Mouse (Mus musculus) embryonic facial prominence, embryonic 10.5 days (tissue): ENCODE data around the gene Jarid2. TPM values are rescaled to one million over a fixed set of nuclear protein-coding genes. Genes with fewer than 3 reads are reported as not detected.
A peak's percentile ranks its signal among the peaks of the same experiment; 100 is the strongest.

ENCODE experiments used
- DNase-seq: peaks from one replicate; pipeline ENCODE4 v3.0.0-alpha.2; 2017; ENCODE audit warnings: low spot score
- H3K27ac ChIP-seq: fragments of 300-500 bp; sonication (generic); replicated peaks from 2 replicates; pipeline ENCODE4 v1.5.1; 2016; ENCODE audit warnings: mild to moderate bottlenecking
- H3K27me3 ChIP-seq: fragments of 300-500 bp; sonication (generic); replicated peaks from 2 replicates; pipeline ENCODE4 v1.6.1; 2016; ENCODE audit warnings: low read depth, mild to moderate bottlenecking; ENCODE audit not compliant: poor library complexity, severe bottlenecking
- H3K36me3 ChIP-seq: fragments of 300-500 bp; sonication (generic); replicated peaks from 2 replicates; pipeline ENCODE4 v1.6.1; 2016; ENCODE audit warnings: mild to moderate bottlenecking, moderate library complexity
- H3K4me1 ChIP-seq: fragments of 300-500 bp; sonication (generic); 2 replicates; pipeline ENCODE4 v1.6.1; 2016
- H3K4me3 ChIP-seq: fragments of 300-500 bp; sonication (generic); 2 replicates; pipeline ENCODE4 v1.5.1; 2016; ENCODE audit warnings: mild to moderate bottlenecking, moderate library complexity
- H3K9me3 ChIP-seq: fragments of 300-500 bp; sonication (generic); 2 replicates; pipeline ENCODE4 v1.6.1; 2016; ENCODE audit warnings: mild to moderate bottlenecking
- WGBS: fragments of 180-500 bp; shearing (Covaris S2); methylation state at CpG from one replicate; pipeline ENCODE4 v1.1.7; 2016; 5-methylcytosine and 5-hydroxymethylcytosine counted together
- polyA plus RNA-seq: library from polyadenylated mRNA; unstranded; fragments of >200 nt; fragmentation: Nextera tagmentation; extraction: Ambion mirVana; gene quantifications from 2 replicates; pipeline ENCODE4 v1.2.1, GENCODE M21; 2016

The Jarid2 gene
- polyA plus RNA-seq, 1 experiment from 2014 or later, result 54.9 TPM

DNA sequence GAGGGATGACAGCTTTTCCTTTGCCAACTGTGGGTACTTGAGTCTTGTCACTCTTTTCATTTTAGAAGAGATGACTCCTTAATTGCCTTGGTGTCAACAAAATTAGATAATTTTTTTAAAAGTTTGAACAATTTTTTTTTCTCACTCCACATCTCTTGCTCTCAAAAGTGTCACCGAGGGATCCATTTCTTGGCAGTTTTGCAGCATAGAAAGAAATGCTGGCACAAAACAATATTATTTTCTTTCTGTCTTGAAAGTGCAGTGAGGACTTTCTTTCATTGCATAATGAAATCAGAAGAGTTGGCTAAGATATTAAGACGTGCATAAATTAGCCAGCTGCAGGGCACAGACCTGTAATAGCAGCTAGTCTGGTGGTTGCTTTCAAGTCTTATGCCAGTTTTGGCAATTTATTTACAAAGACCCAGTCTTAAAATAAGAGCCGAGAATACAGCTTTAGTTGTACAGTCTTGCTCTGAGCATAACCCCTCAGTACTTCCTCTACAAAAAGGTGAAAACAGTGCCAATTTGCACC is 63.2 kb downstream of the Jarid2 start:
- Histone ChIP-seq H3K9me3 (no peaks in the 10 kb centered on the region), H3K27ac (no peak overlapping the region), H3K27me3 (no peaks in the 10 kb centered on the region), H3K36me3 (no peaks in the 10 kb centered on the region), H3K4me1 (peaks cover 75% of the 10 kb centered on the region), H3K4me3 (no peak overlapping the region)
- WGBS, result 81% methylated on average over 3 of the region's 3 CpGs
- DNase-seq, result no peak

DNA sequence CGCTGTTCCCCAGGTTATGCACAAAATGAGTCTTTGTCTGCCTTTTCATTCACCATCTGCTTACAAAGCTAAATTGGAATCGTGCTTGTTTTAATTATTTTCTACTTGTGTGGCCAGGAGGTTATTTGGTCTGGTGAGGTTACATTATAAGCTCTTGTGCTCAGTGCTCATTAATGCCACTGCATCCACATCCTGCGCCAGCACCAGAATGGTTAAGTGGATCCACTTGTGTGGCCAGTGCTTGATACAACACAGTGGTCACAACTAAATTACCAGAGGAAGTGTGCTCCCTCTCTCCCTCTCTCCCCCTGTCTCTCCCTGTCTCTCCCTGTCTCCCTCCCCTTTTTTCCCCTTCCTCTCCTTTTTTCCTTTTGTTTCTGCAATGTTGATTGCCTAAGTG is 66.6 kb downstream of the Jarid2 start:
- Histone ChIP-seq H3K9me3 (no peaks in the 10 kb centered on the region), H3K4me3 (no peak overlapping the region), H3K4me1 (peaks cover 70% of the 10 kb centered on the region), H3K36me3 (no peaks in the 10 kb centered on the region), H3K27me3 (no peaks in the 10 kb centered on the region), H3K27ac (no peak overlapping the region; the same call in 1 of the 2 replicates)
- 21% methylated on average over 3 of the region's 3 CpGs for WGBS
- peak; percentile 56 for DNase-seq

DNA sequence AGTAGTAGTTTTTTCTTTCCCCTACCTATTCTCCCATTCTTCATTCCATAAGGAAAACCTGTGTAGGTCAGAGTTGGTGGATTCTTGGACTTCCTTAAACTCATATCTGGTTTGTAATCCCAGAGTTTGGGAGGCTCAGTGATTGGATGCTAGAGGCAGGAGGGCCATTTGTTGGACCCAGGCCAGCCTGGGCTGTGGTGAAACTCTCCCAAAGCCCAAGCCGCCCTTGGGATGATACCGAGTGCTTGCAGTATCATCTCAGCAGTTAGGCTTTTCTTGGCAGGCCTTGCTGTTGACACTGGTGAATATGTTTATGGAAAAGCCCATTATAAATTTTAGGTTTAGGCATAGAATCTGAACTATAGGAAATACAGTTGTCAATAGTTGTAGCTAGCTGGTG is 67.5 kb downstream of the Jarid2 start:
- Histone ChIP-seq H3K9me3 (no peaks in the 10 kb centered on the region), H3K4me3 (no peak overlapping the region), H3K27me3 (no peaks in the 10 kb centered on the region), H3K27ac (peak overlapping the region; percentile 48; the same call in 1 of the 2 replicates), H3K4me1 (peaks cover 65% of the 10 kb centered on the region), H3K36me3 (no peaks in the 10 kb centered on the region)
- DNase-seq, result no peak
- WGBS, result 83% methylated on average over 2 of the region's 2 CpGs

DNA sequence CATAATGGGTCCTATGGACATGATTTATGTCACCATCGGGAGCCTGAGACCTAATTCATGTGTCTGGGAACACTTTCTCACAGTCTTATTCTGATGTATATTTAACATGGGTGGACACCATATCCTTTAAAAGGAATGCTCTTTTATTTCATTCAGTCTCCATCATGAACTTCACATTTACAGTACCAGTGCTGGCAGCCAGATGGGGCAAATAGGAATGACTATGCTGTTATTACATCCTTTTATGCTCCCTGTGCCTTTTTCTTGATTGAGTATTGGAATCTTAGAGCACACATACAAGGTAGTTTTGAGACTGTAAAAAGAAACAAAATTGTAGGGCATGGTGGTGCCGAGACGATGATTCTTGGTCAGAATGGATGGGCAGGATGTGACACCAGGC is 69.0 kb downstream of the Jarid2 start:
- DNase-seq, result no peak
- H3K4me1 ChIP-seq, result peaks cover 50% of the 10 kb centered on the region
- no peak overlapping the region for H3K27ac ChIP-seq
- H3K4me3 ChIP-seq, result no peak overlapping the region
- H3K9me3 ChIP-seq, result no peaks in the 10 kb centered on the region
- WGBS, result 92% methylated on average over 3 of the region's 3 CpGs
- no peaks in the 10 kb centered on the region for H3K27me3 ChIP-seq
- no peaks in the 10 kb centered on the region for H3K36me3 ChIP-seq

DNA sequence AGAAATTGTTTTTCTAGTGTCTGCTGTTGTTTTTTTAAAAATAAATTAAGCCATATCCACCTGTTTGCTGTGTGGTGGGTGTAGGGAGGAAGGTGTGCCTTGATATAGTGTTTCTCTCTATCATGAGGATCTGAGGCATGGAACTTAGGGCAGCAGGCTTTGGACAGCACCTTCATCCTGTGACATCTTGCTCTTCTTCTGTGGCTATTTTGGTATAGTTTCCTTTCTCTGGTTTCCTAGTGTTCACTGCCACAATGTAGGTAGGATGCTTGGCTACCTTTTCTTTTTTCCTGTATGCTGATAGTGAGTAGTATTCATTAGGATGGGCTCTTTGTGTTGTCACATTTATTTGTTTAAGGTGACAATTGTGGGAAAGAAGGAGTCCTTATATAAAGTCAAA is 69.9 kb downstream of the Jarid2 start:
- H3K9me3 ChIP-seq, result no peaks in the 10 kb centered on the region
- no peak for DNase-seq
- H3K27me3 ChIP-seq, result no peaks in the 10 kb centered on the region
- H3K4me3 ChIP-seq, result no peak overlapping the region
- H3K4me1 ChIP-seq, result peaks cover 42% of the 10 kb centered on the region
- H3K36me3 ChIP-seq, result no peaks in the 10 kb centered on the region
- H3K27ac ChIP-seq, result no peak overlapping the region

DNA sequence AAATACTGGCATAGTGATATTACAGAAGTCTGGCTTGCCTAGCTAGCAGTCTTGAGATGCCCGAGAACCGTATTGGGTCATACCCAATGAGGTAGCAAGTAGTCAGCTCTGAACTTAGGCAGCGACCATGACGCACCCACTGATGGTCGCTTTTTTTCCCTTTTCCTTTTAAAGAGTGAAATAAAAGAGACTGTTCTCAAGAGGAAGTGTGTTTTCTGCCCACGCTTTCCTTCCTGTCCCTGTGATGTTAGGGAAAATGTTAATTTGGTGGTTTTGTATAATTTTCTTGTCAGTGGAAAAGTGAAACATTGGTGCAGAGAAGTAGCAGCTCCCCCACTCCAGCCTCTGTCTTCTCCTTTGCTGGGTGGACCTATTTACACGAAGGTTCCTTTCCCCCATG is 70.8 kb downstream of the Jarid2 start:
- WGBS, result 83% methylated on average over 7 of the region's 7 CpGs
- no peaks in the 10 kb centered on the region for H3K27me3 ChIP-seq
- no peaks in the 10 kb centered on the region for H3K9me3 ChIP-seq
- H3K36me3 ChIP-seq, result no peaks in the 10 kb centered on the region
- H3K27ac ChIP-seq, result no peak overlapping the region
- DNase-seq, result no peak
- H3K4me1 ChIP-seq, result peaks cover 33% of the 10 kb centered on the region
- H3K4me3 ChIP-seq, result no peak overlapping the region

DNA sequence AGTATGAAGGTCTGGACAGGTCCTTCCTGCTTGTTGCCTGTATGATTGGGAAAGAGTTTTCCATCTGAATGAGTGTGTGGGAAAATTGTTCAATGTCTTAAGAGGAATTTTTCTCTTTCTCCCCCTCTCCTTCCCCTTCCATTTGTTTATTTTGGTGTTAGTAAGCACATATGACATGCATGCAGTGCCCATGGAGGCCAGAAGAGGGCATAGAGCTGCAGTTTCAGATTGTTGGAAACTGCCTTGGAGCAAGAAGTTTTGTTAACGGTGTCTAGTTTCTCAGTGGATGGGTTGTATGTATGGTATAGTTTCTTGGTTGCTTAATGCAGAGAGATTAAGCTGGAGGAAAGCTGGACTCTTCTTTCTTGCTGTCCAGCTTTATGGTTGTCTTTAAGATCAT is 75.6 kb downstream of the Jarid2 start:
- peak; percentile 56 for DNase-seq
- Histone ChIP-seq H3K4me1 (peaks cover 24% of the 10 kb centered on the region), H3K36me3 (no peaks in the 10 kb centered on the region), H3K9me3 (no peaks in the 10 kb centered on the region), H3K27me3 (no peaks in the 10 kb centered on the region), H3K27ac (no peak overlapping the region), H3K4me3 (no peak overlapping the region)
- 52% methylated on average over 1 of the region's 1 CpGs for WGBS

DNA sequence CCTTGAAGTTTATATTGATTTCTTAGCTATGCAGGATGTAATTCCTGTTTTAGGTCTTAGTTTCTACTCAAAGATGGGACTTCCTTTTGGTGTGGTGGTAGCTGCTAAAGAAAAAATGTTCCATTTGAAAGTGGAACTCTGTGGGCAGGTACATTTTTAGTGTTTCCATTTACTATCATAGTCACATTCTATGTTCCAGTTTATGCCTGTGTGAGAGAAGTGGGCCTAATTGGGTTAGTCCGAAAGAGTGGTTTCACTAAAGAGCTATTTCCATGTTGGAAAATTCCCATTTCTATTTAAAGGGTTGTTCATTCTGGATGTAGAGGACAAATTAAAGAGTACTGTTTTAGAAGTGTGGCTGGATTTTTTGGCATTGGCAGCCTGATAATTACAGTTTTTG is 79.0 kb downstream of the Jarid2 start:
- Histone ChIP-seq H3K4me3 (no peak overlapping the region), H3K27ac (no peak overlapping the region), H3K9me3 (no peaks in the 10 kb centered on the region), H3K27me3 (no peaks in the 10 kb centered on the region), H3K4me1 (peaks cover 24% of the 10 kb centered on the region), H3K36me3 (no peaks in the 10 kb centered on the region)
- DNase-seq, result no peak
- 89% methylated on average over 1 of the region's 1 CpGs for WGBS

DNA sequence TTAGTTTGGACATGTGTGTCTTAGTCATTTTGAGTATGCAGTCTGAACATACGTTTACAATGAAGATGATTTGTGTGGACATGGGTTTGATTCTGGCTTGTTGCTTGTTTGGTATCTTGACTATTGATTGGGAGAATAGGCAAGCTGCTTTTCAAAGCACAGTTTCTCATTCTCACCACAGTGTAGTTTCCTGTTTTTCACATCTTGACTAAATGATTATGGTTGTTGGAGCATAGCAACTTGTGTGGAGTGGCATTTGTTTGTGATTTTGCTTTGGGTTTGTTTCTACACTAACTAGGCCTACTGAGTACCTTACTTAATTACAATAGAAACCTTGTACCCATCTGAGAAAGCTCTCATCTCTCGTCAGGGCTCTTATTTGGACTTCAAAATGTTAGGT is 81.7 kb downstream of the Jarid2 start:
- 72% methylated on average over 2 of the region's 2 CpGs for WGBS
- Histone ChIP-seq H3K27ac (no peak overlapping the region), H3K4me1 (peaks cover 37% of the 10 kb centered on the region), H3K27me3 (no peaks in the 10 kb centered on the region), H3K4me3 (no peak overlapping the region), H3K9me3 (no peaks in the 10 kb centered on the region), H3K36me3 (no peaks in the 10 kb centered on the region)
- no peak for DNase-seq

DNA sequence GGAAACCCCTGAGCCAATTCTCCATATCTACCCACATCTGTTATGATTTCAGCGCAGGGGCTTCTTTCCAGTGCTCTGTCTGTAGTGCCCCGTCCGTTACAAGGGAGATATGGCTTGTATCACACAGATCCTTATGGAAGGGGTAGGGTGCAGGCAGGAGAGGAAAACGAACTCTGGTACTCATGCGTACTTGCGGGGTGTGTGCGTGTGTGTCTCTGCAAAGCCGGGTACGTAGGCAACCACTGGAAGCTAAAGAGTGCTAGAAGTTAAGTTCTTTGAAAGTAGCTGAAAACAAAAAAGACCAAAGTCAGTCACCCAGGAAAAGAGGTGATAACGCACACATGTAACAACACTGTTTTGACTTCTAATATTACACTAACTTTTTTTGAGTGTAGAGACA is 82.3 kb downstream of the Jarid2 start:
- DNase-seq, result no peak
- no peaks in the 10 kb centered on the region for H3K27me3 ChIP-seq
- H3K4me1 ChIP-seq, result peaks cover 35% of the 10 kb centered on the region
- 89% methylated on average over 10 of the region's 10 CpGs for WGBS
- H3K27ac ChIP-seq, result no peak overlapping the region
- H3K4me3 ChIP-seq, result no peak overlapping the region
- H3K9me3 ChIP-seq, result no peaks in the 10 kb centered on the region
- no peaks in the 10 kb centered on the region for H3K36me3 ChIP-seq

DNA sequence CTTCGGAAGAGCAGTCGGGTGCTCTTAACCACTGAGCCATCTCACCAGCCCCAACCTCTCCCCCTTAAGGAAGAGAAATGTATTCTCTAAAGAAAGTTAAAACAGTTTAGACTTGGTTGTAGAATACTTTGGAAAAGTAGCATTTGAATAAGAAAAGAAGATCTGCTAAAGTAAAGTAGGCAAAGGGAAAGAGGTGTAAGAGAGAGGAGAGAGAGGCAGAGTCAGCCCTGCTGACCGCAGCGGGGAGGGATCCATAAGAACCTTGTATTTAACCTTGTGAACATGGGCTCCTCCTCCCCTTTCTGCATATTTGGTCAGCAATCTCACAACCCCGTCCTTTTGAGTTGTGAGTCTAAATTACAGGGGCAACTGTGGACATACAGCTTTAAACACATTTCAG is 83.1 kb downstream of the Jarid2 start:
- 81% methylated on average over 5 of the region's 5 CpGs for WGBS
- no peaks in the 10 kb centered on the region for H3K9me3 ChIP-seq
- no peak overlapping the region for H3K4me3 ChIP-seq
- H3K27ac ChIP-seq, result no peak overlapping the region
- H3K27me3 ChIP-seq, result no peaks in the 10 kb centered on the region
- no peak for DNase-seq
- H3K36me3 ChIP-seq, result no peaks in the 10 kb centered on the region
- peaks cover 27% of the 10 kb centered on the region for H3K4me1 ChIP-seq

DNA sequence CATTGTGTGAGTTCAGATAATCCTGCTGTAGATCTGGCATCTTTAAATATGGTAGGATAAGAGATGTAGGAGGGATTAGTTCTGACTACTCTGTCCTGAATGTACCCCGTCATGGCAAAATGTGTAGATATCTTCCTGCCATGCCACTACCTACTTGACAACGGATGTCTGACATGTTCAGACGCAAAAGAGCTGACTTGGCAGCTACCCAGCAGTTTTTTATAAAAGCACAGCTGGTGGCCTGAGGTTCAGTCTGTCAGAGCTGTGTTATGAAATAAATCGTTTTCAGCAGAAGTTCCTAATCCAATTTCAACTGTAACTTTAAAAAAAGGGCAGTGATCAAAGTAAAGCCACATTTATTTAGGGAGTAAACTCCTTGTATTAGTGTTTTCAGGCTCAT is 90.1 kb downstream of the Jarid2 start:
- peaks cover 20% of the 10 kb centered on the region for H3K4me1 ChIP-seq
- no peak for DNase-seq
- WGBS, result 47% methylated on average over 4 of the region's 4 CpGs
- H3K9me3 ChIP-seq, result no peaks in the 10 kb centered on the region
- no peak overlapping the region for H3K27ac ChIP-seq
- H3K36me3 ChIP-seq, result 0 out of 2 replicates have a peak, but pooled peaks cover 3% of the 10 kb centered on the region
- H3K4me3 ChIP-seq, result no peak overlapping the region
- no peaks in the 10 kb centered on the region for H3K27me3 ChIP-seq

DNA sequence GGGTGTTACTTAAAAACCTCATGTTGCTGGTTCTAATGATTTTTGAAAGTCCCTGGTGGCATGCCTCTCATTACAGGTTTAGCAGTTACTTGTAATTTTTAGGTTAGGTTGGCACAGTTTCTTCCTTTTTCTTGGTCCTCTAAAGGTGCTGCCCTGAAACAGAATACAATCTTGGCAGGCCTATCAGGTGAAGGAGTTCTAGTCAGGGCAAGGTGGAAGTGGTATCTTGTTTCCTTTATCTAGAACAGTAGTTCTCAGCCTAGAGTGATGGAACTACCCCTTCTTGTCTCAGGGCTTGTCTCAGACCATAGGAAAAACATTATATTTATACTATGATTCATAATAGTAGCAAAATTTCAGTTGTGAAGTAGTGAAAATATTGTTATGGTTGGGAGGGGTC is 93.3 kb downstream of the Jarid2 start:
- H3K36me3 ChIP-seq, result peaks cover 18% of the 10 kb centered on the region
- no peak overlapping the region for H3K4me3 ChIP-seq
- H3K4me1 ChIP-seq, result peaks cover 4% of the 10 kb centered on the region; the same call in 1 of the 2 replicates
- no peak for DNase-seq
- no peak overlapping the region for H3K27ac ChIP-seq
- no peaks in the 10 kb centered on the region for H3K27me3 ChIP-seq
- H3K9me3 ChIP-seq, result no peaks in the 10 kb centered on the region

DNA sequence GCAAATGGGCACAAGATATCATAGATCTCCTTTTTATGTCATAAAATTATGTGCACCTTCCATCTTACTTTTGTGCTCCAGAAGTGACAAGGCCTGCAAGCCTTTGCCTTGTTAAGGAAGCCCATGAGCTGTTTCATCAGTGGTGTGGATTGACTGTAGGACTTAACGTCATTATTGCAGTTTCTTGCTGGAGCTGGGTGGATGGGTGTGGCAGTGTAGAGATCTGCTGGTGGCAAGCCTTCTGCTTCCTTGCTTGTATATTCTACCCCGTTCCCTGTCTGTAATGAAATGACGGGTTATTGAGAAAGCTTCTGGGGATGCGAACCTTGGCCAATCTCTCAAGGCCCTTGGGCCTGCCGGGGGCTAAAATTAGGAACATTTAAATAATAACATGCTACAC is 99.6 kb downstream of the Jarid2 start:
- H3K4me3 ChIP-seq, result no peak overlapping the region
- peaks cover 20% of the 10 kb centered on the region for H3K36me3 ChIP-seq
- H3K4me1 ChIP-seq, result peaks cover 7% of the 10 kb centered on the region; the same call in 1 of the 2 replicates
- DNase-seq, result no peak
- no peaks in the 10 kb centered on the region for H3K9me3 ChIP-seq
- no peaks in the 10 kb centered on the region for H3K27me3 ChIP-seq
- H3K27ac ChIP-seq, result no peak overlapping the region
- 88% methylated on average over 5 of the region's 5 CpGs for WGBS
